8 mouse cellular contexts compared by ENCODE assay signal in genomic region chr13:97853356-97853968, GRCm38 (mm10).
DNase-seq lines count a peak whose midpoint lies in the region; ATAC-seq and TF ChIP-seq lines count a peak whose summit lies in the region.

No protein-coding gene starts in this region.

- no peak overlapping the region for H3K4me2 ChIP-seq in forebrain, postnatal 0 days (ENCODE audit: low read depth)
- H3K4me2 ChIP-seq in forebrain, embryonic 13.5 days = no peak overlapping the region
- H3K4me2 ChIP-seq in limb, embryonic 13.5 days (replicated peaks) = no peak overlapping the region
- no peak overlapping the region for H3K4me2 ChIP-seq in hindbrain, embryonic 12.5 days (replicated peaks)

- peak; percentile 25; the same call in 1 of the 2 replicates for ATAC-seq in forebrain, postnatal 0 days
- ATAC-seq in forebrain, embryonic 13.5 days = no peak
- ATAC-seq in limb, embryonic 13.5 days (ENCODE audit: low FRiP score, low read depth) = no peak
- ATAC-seq in hindbrain, embryonic 12.5 days (ENCODE audit: low FRiP score) = no peak

- no peak for TF ChIP-seq CTCF in forebrain, postnatal 0 days (IDR thresholded peaks at IDR 0.05; ENCODE audit: low read depth)
- TF ChIP-seq CTCF in thymus, adult 2 months (IDR thresholded peaks at IDR 0.05; ENCODE audit: borderline replicate concordance, control insufficient read depth, extremely low read depth, insufficient read depth, low read length, poor library complexity) = no peak

- DNase-seq in forebrain, postnatal 0 days = no peak
- DNase-seq in urinary bladder, postnatal 14 days (ENCODE audit: low spot score) = peak; percentile 31
- DNase-seq in urinary bladder, adult 2 months (ENCODE audit: low spot score) = no peak
- no peak for DNase-seq in neural tube, embryonic 10.5 days (ENCODE audit: extremely low spot score, low spot score)
- DNase-seq in thymus, adult 2 months = no peak

- TF ChIP-seq POLR2A in thymus, adult 2 months (IDR thresholded peaks at IDR 0.05; ENCODE audit: control insufficient read depth, extremely low read depth, insufficient read depth, low read length, poor library complexity) = no peak

- no peaks in the 10 kb centered on the region for H3K9me3 ChIP-seq in forebrain, postnatal 0 days (ENCODE audit: low read length)
- no peaks in the 10 kb centered on the region for H3K9me3 ChIP-seq in forebrain, embryonic 13.5 days (replicated peaks)
- no peaks in the 10 kb centered on the region for H3K9me3 ChIP-seq in limb, embryonic 13.5 days
- H3K9me3 ChIP-seq in hindbrain, embryonic 12.5 days (replicated peaks) = no peaks in the 10 kb centered on the region

- 52% methylated on average over 8 of the region's 8 CpGs for WGBS in forebrain, postnatal 0 days
- 77% methylated on average over 8 of the region's 8 CpGs for WGBS in forebrain, embryonic 13.5 days
- 68% methylated on average over 8 of the region's 8 CpGs for WGBS in limb, embryonic 13.5 days
- WGBS in hindbrain, embryonic 12.5 days = 61% methylated on average over 8 of the region's 8 CpGs
- WGBS in thymus, adult 2 months = 79% methylated on average over 8 of the region's 8 CpGs

- H3K9ac ChIP-seq in forebrain, postnatal 0 days = no peak overlapping the region
- H3K9ac ChIP-seq in forebrain, embryonic 13.5 days = no peak overlapping the region
- 0 out of 2 replicates have a peak overlapping the region, but pooled peaks have one; percentile 9 for H3K9ac ChIP-seq in limb, embryonic 13.5 days
- H3K9ac ChIP-seq in hindbrain, embryonic 12.5 days = no peak overlapping the region

- no peaks in the 10 kb centered on the region for H3K27me3 ChIP-seq in forebrain, postnatal 0 days (ENCODE audit: insufficient read depth, low read length)
- H3K27me3 ChIP-seq in forebrain, embryonic 13.5 days = no peaks in the 10 kb centered on the region
- H3K27me3 ChIP-seq in limb, embryonic 13.5 days = no peaks in the 10 kb centered on the region
- no peaks in the 10 kb centered on the region for H3K27me3 ChIP-seq in hindbrain, embryonic 12.5 days
- no peaks in the 10 kb centered on the region for H3K27me3 ChIP-seq in thymus, adult 2 months (ENCODE audit: control insufficient read depth, insufficient read depth, low read length)

- no peak overlapping the region for H3K27ac ChIP-seq in forebrain, postnatal 0 days (ENCODE audit: low read depth, low read length)
- H3K27ac ChIP-seq in forebrain, embryonic 13.5 days = no peak overlapping the region
- H3K27ac ChIP-seq in limb, embryonic 13.5 days = no peak overlapping the region
- no peak overlapping the region for H3K27ac ChIP-seq in hindbrain, embryonic 12.5 days
- no peak overlapping the region for H3K27ac ChIP-seq in thymus, adult 2 months (ENCODE audit: control insufficient read depth, insufficient read depth, low read length)

- H3K4me1 ChIP-seq in forebrain, postnatal 0 days (ENCODE audit: insufficient read depth) = no peaks in the 10 kb centered on the region
- peaks cover 4% of the 10 kb centered on the region; the same call in 1 of the 2 replicates for H3K4me1 ChIP-seq in forebrain, embryonic 13.5 days
- H3K4me1 ChIP-seq in limb, embryonic 13.5 days = peaks cover 5% of the 10 kb centered on the region
- H3K4me1 ChIP-seq in hindbrain, embryonic 12.5 days = peaks cover 5% of the 10 kb centered on the region; the same call in 1 of the 2 replicates
- H3K4me1 ChIP-seq in thymus, adult 2 months (replicated peaks; ENCODE audit: control insufficient read depth, insufficient read depth, low read length) = peaks cover 6% of the 10 kb centered on the region

- H3K36me3 ChIP-seq in forebrain, postnatal 0 days (ENCODE audit: insufficient read depth) = no peaks in the 10 kb centered on the region
- H3K36me3 ChIP-seq in forebrain, embryonic 13.5 days (ENCODE audit: poor library complexity, severe bottlenecking) = no peaks in the 10 kb centered on the region
- no peaks in the 10 kb centered on the region for H3K36me3 ChIP-seq in limb, embryonic 13.5 days
- H3K36me3 ChIP-seq in hindbrain, embryonic 12.5 days = no peaks in the 10 kb centered on the region
- H3K36me3 ChIP-seq in thymus, adult 2 months (ENCODE audit: control insufficient read depth, insufficient read depth, low read length) = no peaks in the 10 kb centered on the region

- H3K4me3 ChIP-seq in forebrain, postnatal 0 days (ENCODE audit: low read depth, low read length) = no peak overlapping the region
- no peak overlapping the region for H3K4me3 ChIP-seq in forebrain, embryonic 13.5 days
- H3K4me3 ChIP-seq in limb, embryonic 13.5 days = no peak overlapping the region
- no peak overlapping the region for H3K4me3 ChIP-seq in hindbrain, embryonic 12.5 days
- no peak overlapping the region for H3K4me3 ChIP-seq in thymus, adult 2 months (ENCODE audit: control insufficient read depth, insufficient read depth, low read length)
